9 mouse cellular contexts compared by ENCODE assay signal in the genomic region with DNA sequence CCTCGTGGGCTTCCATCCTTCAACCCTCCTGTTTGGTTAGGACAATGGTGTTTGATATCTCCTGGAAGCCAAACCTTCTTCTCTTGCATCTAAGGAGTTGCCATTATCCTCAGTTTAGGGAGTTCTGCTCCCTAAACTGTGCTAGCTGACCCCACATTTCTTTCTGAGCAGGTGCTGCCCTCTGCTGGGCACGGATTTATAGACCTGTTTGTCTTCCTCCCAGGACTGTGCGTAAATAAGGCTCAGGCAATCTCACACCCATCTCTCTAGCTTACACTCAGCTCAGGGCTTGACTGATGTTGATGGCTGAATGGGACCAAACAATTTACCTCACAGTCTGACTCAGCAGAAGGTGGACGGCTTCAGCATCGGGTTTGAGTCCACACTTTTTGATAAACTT. TPM values are rescaled to one million over a fixed set of nuclear protein-coding genes. Genes with fewer than 3 reads are reported as not detected.
A peak's percentile ranks its signal among the peaks of the same experiment; 100 is the strongest.
DNase-seq lines count a peak whose midpoint lies in the region; ATAC-seq and TF ChIP-seq lines count a peak whose summit lies in the region.
"Had no signal": no experiment of that assay in that cellular context is flagged by ENCODE, and none has a peak within 500 bp of the region (broad histone marks: within the 10 kb centered on the region; RNA-seq: fewer than 3 reads in every experiment).

No protein-coding gene starts in this region.

- no peak for TF ChIP-seq EP300 in CH12.LX (IDR thresholded peaks at IDR 0.05; ENCODE audit: low read length)

- H3K9ac ChIP-seq in heart, embryonic 12.5 days, result no peak overlapping the region
- H3K9ac ChIP-seq in CH12.LX (ENCODE audit: insufficient read depth, low read depth), result no peak overlapping the region

- in situ Hi-C loops in CH12.LX (cut with MboI; ENCODE audit: low pct_ligation_motif_present, low pct_unique_long_range_greater_than_20kb, low sequenced_read_pairs), result no loop called here

- ATAC-seq in heart, embryonic 12.5 days (ENCODE audit: insufficient number of reproducible peaks, low FRiP score), result no peak
- ATAC-seq in megakaryocyte, adult 5-6 weeks (ENCODE audit: poor library complexity, severe bottlenecking), result peak; percentile 74

- peak; percentile 79 for DNase-seq in heart, adult 11 months
- peak; percentile 47 for DNase-seq in CH12.LX (ENCODE audit: extremely low read depth)
- peak; percentile 41 for DNase-seq in c-Kit-negative CD71-positive TER-119-positive erythroid progenitor cells, embryonic 14.5 days (ENCODE audit: low read depth, low spot score)
- peak; percentile 64 to 66 for DNase-seq in frontal cortex, postnatal 36 days (ENCODE audit: low spot score in 2 of 2)
- DNase-seq in layer of hippocampus, adult 9-11 months, result peak; percentile 43
- DNase-seq in testis, postnatal 10 days (ENCODE audit: low spot score), result peak; percentile 82

- H3K27me3 ChIP-seq in heart, embryonic 12.5 days (replicated peaks), result peaks cover 25% of the 10 kb centered on the region
- peaks cover 25% of the 10 kb centered on the region for H3K27me3 ChIP-seq in CH12.LX (replicated peaks)

- H3K4me2 ChIP-seq in heart, embryonic 12.5 days, result no peak overlapping the region
- H3K4me2 ChIP-seq in CH12.LX (ENCODE audit: insufficient read depth, low read depth, poor library complexity, severe bottlenecking), result no peak overlapping the region

- peak; percentile 71 for TF ChIP-seq RAD21 in CH12.LX (IDR thresholded peaks at IDR 0.05; ENCODE audit: low read depth, low read length)

- TF ChIP-seq CTCF in CH12.LX (conservative IDR thresholded peaks at IDR 0.05 in 1 of 2, IDR thresholded peaks at IDR 0.05 in 1 of 2; ENCODE audit: low read depth in 2 of 2, low read length in 2 of 2), result peak; percentile 32 to 81; a peak in 3 of 4 replicates

- H3K9me3 ChIP-seq in heart, embryonic 12.5 days (replicated peaks), result peaks cover 8% of the 10 kb centered on the region; the same call in 1 of the 2 replicates
- peaks cover 10% of the 10 kb centered on the region for H3K9me3 ChIP-seq in CH12.LX (replicated peaks; ENCODE audit: low read length)

- WGBS in heart, embryonic 12.5 days, result 41% methylated on average over 5 of the region's 5 CpGs

- no peaks in the 10 kb centered on the region for H3K36me3 ChIP-seq in heart, embryonic 12.5 days
- no peaks in the 10 kb centered on the region for H3K36me3 ChIP-seq in CH12.LX (replicated peaks in 1 of 2; ENCODE audit: control insufficient read depth in 1 of 2, insufficient read depth in 1 of 2, low read length in 1 of 2)

- H3K79me2 ChIP-seq in CH12.LX (replicated peaks; ENCODE audit: control insufficient read depth, extremely low read depth, insufficient read depth, poor library complexity, severe bottlenecking), result no peaks in the 10 kb centered on the region

- dilution Hi-C loops in CH12.LX (cut with MboI; ENCODE audit: extremely low pct_ligation_motif_present, extremely low pct_unique_long_range_greater_than_20kb, low sequenced_read_pairs), result no loop called here

- no peak for TF ChIP-seq POLR2A in CH12.LX (IDR thresholded peaks at IDR 0.05; ENCODE audit: low read depth, low read length)

- H3K4me1 ChIP-seq in heart, embryonic 12.5 days (replicated peaks), result no peaks in the 10 kb centered on the region
- peaks cover 0 to 2% of the 10 kb centered on the region in 2 experiments; a peak in 2 of 4 replicates for H3K4me1 ChIP-seq in CH12.LX (ENCODE audit: control insufficient read depth in 1 of 2, insufficient read depth in 2 of 2)

- H3K27ac ChIP-seq in heart, embryonic 12.5 days (ENCODE audit: poor library complexity, severe bottlenecking), result no peak overlapping the region
- no peak overlapping the region for H3K27ac ChIP-seq in CH12.LX (ENCODE audit: insufficient read depth, low read depth)

- no peak overlapping the region for H3K4me3 ChIP-seq in heart, embryonic 12.5 days
- H3K4me3 ChIP-seq in CH12.LX (replicated peaks in 1 of 3; ENCODE audit: low read depth in 2 of 3, low read length in 2 of 3, poor library complexity in 1 of 3), result no peak overlapping the region

TF ChIP-seq in CH12.LX, 34 proteins besides CTCF, POLR2A, EP300 and RAD21:
- TF ChIP-seq SMC3 (IDR thresholded peaks at IDR 0.05; ENCODE audit: low read depth, low read length), result peak; percentile 82
- no peak for TF ChIP-seq MXI1 (IDR thresholded peaks at IDR 0.05; ENCODE audit: low read depth, low read length)

RNA-seq across cellular contexts. Expression of gene Mobp, which starts 21.8 kb away (rescaled TPM):
- 0.12 TPM in 1 of 2 replicates, not detected in the other for polyA plus RNA-seq in heart, embryonic 12.5 days (2016; fragmentation: Nextera tagmentation; extraction: Ambion mirVana)
- total RNA-seq in CH12.LX (2012; rRNA removed) (not detected in 2 replicates), CH12.LX (2014; rRNA removed) (not detected in 2 replicates)
- polyA plus RNA-seq in CH12.LX (2012; ENCODE audit: insufficient read length, low read depth), result 0.17 TPM in 1 of 2 replicates, not detected in the other
- not detected in 2 replicates for total RNA-seq in megakaryocyte, adult 5-6 weeks (2015)
- not detected in 2 replicates for total RNA-seq in megakaryocyte, adult 5-6 weeks (2017)
- total RNA-seq: adrenal gland, postnatal 4 days had no signal

RNA-seq across cellular contexts. Expression of gene Rpsa, which starts 43.8 kb away (rescaled TPM):
- polyA plus RNA-seq in heart, embryonic 12.5 days (2016; fragmentation: Nextera tagmentation; extraction: Ambion mirVana), result 764 and 771 TPM in 2 replicates
- total RNA-seq in CH12.LX (2012; rRNA removed), result 3,568 and 3,991 TPM in 2 replicates
- 4,012 and 4,053 TPM in 2 replicates for total RNA-seq in CH12.LX (2014; rRNA removed)
- 3,250 and 3,563 TPM in 2 replicates for polyA plus RNA-seq in CH12.LX (2012; ENCODE audit: insufficient read length, low read depth)
- 2,172 and 2,241 TPM in 2 replicates for total RNA-seq in megakaryocyte, adult 5-6 weeks (2015)
- 3,573 and 3,619 TPM in 2 replicates for total RNA-seq in megakaryocyte, adult 5-6 weeks (2017)
